Mouse (Mus musculus) lung, postnatal 0 days (tissue): ENCODE measurements around the gene Wwtr1.

Experiments used
- CTCF ChIP-seq: IDR thresholded peaks from 2 replicates; pipeline ENCODE4 v1.5.1; 2016; ENCODE audit warnings: antibody characterized with exemption, mild to moderate bottlenecking
- EP300 ChIP-seq: IDR thresholded peaks from 2 replicates; pipeline ENCODE4 v1.6.1; 2016; ENCODE audit warnings: antibody characterized with exemption, mild to moderate bottlenecking, control low read depth

- TF ChIP-seq CTCF: no peak
- TF ChIP-seq EP300: no peak
Observed at GRCm38 (mm10) chr3:57535483-57536185, 40.1 kb downstream of the Wwtr1 start.
